Mouse (Mus musculus) right cerebral cortex, postnatal 10 days (tissue): ENCODE results near the gene Hnf1b.

Source experiments
- DNase-seq, 2 experiments: peaks; one replicate each; pipeline ENCODE4 v3.0.0; 2021; ENCODE audit warnings: low spot score in 2 of 2

Gene Hnf1b

DNA sequence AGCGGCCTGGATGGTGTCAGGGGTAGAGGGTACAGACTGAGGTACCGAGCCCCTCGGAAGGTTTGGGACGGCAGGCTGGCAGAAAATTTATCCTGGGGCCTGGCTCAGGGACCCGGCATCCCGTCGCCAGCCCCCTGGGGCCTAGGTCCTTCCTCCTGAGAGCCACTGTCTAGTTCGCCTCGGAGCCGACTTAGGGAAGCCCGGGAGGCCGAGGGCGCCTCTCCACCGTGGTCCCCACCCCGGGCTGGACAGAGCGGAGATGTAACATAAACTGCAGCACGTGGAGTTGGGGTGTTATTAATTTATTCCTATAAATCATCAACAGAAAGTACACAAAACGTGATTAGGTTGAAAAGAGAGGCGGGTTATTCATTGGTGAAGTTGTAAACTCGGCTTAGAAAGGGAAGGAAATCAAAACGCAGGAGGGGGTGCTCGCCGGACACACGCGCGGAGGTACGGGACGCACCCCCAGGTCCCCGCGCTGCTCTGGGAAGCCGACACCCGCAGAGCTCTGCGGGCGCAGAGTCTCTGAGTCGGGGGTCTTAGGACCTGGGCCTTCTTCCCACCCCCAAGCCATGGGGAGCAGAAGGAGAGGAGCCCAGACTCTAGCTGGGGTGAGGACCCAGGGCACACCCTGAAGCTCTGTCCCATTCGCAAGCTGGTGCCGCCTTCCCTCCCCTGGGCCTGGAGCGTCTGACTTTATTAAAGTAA, 2.8 kb downstream of the Hnf1b start:
- DNase-seq = no peak

- DNase-seq = no peak
These were observed 3.4 kb downstream of the Hnf1b start for GRCm38 (mm10) chr11:83853221-83853792.

- DNase-seq = no peak
These were observed 4.2 kb downstream of the Hnf1b start for GRCm38 (mm10) chr11:83854091-83854490.

DNA sequence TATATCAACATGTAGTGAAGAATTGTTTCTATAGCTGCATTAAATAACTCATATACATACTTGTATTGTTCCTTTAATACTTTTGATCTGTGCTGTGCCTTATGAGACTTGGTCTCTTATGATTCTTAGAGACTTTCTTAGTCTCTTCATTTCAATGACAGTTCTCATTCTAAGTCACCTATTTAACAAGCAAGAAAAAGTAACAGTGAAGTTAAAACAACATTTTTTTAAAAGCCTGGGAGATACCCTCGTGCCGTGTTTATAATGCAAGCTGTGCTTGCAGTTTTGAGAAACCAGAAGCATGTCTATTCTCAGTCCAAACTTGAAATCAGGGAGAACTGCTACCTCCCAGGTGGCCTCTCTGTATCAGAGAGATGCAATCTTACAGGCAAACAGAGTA, 4.8 kb downstream of the Hnf1b start:
- DNase-seq = no peak

GRCm38 (mm10) chr11:83857256-83857655, 7.4 kb downstream of the Hnf1b start:
- DNase-seq = no peak

DNA sequence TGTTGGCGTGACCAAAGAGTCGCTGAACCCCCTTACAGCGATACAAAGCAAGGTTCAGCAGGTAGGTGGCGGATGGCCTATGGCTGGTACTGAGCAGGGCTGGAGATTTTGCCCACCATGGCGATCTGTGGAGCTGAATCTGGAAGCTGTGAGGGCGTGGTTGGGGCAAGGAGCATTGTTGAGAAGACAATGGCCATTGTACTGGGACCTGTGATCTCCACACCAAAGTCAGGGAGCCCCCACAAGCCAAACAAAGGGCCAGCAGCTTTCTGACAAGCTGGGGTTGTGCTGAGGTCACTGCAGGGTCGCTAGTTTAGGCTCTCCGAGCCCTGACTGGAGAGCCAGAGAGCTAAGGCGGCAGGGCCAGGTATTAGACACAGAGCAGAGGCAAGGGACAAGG, 15.4 kb downstream of the Hnf1b start:
- no peak for DNase-seq

- DNase-seq = no peak
These were observed 17.7 kb downstream of the Hnf1b start for GRCm38 (mm10) chr11:83867571-83867970.

- DNase-seq = no peak
These were observed 19.3 kb downstream of the Hnf1b start for GRCm38 (mm10) chr11:83869147-83869546.

DNA sequence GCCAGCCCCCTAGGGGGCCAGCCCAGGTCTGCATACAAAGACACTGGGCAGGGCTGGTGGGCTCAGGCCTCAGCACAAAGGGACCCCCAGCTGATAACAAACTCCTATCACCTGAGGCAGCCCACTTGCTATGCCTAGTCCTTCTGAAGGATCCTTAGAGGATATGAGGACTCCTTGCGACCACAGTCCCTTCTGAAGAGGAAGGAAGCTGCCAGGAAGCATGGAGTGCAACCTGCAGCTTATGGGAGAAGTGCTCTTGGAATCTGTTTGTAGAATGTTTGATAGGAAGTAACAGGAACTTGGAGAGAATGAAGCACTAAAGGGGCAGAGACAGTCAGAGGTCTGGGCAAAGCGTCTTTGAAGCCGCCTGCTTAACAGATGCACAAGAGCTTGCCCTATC, 19.8 kb downstream of the Hnf1b start:
- no peak for DNase-seq

- no peak for DNase-seq
These were observed 22.1 kb downstream of the Hnf1b start for GRCm38 (mm10) chr11:83871780-83872554.

DNA sequence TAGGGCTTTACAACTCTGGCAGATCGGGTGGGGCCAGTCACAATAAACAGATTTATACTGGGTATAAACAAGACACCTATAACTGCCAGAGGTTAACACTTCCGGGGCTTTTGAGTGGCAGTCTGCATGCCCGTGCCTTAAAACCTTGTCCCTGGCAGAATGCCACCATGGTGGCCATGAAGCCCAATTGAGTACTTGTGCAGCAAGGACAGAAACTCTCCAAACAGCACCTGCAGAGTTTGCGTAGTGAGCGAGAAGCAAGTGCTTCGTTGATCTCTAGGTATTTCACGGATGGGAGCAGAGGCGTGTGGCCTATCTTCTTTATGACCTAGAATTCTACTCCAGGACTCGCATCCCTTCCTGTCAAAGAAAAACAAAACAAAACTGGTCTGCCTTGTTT, 23.6 kb downstream of the Hnf1b start:
- no peak for DNase-seq

GRCm38 (mm10) chr11:83876630-83877029, 26.8 kb downstream of the Hnf1b start:
- DNase-seq = no peak

- no peak for DNase-seq
These were observed 27.9 kb downstream of the Hnf1b start for GRCm38 (mm10) chr11:83877765-83878164.

DNA sequence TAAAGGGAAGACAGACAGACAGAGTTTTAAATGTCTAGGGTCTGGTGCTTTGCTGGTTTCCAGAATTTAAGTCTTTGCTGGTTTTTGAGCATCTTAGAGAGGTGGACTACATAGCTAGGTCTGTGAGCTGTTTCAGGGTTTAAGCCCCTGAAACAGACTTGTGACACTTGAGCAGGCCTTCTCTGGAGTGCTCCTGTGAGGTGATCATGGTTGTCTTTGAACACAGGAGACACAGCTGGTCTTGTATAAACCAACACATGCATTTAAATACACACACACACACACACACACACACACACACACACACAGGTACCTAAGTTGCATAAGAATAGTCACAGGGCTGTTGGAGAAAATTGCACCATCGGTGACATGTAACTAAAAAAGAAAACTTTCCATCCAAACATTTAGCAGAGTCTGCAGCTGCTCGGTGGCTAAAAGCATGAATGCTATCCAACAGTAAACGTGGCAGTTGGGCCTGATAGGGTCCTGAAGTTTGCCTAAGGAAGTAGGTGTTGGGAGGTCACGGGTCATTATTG, 28.6 kb downstream of the Hnf1b start:
- no peak for DNase-seq

- DNase-seq = no peak
These were observed 29.3 kb downstream of the Hnf1b start for GRCm38 (mm10) chr11:83879130-83879529.

DNA sequence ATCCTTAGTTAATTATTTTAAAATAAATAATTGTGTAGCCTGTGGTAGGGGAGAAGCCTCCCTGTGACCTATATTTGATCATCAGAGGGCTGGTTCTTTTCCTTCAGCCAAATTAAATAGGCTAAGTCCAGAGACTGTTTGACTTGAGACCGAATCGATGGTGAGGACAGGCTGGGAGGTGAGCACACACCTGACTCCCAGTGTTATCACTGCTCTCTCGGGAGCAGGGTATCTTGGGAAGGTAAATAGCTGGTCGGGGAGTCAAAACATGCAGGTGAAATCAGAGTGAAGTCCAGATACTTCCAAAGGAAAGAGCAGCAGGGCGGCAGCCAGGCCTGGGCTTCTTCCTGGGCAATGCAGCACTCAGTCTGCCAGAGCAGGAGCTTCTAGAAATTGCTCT, 31.6 kb downstream of the Hnf1b start:
- no peak for DNase-seq

DNA sequence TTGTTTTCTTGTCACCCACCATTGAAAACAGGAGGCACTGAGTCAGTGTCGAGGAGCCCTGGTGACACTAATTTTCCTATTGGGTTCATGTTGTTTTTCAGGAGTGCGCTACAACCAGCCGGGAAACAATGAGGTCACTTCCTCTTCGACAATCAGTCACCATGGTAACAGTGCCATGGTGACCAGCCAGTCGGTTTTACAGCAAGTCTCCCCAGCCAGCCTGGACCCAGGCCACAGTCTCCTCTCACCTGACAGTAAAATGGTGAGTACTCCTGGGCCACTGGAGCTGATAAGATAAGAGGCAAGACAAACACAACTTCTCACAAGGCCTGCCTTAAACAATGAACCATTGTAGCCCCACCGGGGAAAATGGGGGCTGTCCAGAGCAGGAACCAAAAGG, 32.7 kb downstream of the Hnf1b start:
- DNase-seq = peak; percentile 23 to 38

DNA sequence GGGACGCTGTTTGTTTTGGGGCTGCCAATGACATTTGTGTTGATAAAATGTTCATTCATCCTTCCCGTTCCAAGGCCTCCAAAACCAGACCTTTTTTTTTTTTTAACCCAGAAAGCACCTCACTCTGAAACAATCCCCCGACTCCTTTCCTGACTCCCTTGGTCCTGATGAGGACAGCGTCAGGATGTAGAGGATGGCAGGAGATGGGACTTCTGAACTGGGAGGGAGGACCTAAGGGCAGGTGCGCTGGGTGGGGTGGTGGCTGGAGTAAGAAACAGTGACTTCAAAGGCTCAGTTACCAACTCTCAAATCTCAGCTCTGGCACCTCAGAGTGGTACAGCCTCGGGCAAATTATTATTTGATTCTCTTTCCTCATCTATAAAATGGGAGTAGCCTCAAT, 33.2 kb downstream of the Hnf1b start:
- DNase-seq = no peak

DNA sequence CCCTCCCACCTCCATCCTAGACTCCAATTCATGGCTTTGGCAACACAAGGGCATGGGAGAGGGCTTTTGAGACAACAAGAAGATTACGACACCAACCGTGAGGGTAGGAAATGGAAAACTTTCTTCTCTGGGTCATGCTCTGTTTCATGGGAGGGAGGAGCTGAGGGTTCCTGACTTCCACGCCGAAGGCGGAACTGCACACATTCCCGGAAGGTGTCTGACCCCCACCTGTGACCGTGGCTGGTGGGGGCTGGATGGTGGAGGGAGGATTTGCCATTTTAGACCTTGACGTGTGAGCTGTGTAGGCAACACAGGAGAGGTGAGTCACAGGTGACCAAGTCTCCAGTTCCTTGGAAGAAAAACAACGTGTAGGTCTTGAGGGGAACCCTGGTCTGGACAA, 33.9 kb downstream of the Hnf1b start:
- DNase-seq = no peak

DNA sequence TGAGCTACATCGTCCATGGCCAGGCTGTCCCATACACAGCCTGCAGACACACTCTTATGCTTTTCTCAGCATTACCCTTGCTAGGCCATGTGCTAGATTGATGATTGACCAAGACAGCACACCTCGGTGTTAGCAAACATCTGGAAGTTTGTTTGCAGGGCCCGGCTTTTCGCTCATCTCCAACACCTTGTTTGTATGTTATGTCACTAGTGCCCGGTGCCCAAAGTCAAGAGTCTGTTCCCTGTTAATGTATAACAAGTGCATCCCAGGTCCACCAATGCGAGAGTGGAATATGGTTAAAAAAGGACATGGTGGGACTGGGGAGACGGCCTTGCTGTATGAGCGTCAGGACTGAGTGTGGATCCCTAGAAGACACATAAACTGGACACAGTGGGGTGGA, 35.3 kb downstream of the Hnf1b start:
- DNase-seq = no peak

GRCm38 (mm10) chr11:83886746-83887145, 36.9 kb downstream of the Hnf1b start:
- DNase-seq = no peak

DNA sequence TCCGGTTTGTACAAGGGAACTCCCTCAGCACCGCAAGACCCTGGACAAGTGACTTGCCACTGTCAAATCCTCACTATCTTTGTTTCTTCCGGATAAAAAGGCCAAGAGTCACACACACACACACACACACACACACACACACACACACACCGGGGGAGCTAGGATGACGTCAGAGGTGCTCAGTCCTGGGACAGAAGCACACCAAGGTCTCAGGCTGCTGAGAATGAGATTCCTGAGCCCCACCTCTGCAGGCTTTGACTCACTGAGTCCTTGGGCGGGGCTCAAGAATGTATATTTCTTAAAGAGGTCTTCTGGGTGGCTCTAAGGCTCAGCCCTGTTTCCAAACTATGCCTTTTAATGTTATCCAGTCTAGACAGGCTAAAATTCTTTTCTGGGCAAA, 41.5 kb downstream of the Hnf1b start:
- no peak for DNase-seq

- no peak for DNase-seq
These were observed 43.5 kb downstream of the Hnf1b start for GRCm38 (mm10) chr11:83893325-83893724.
